Mouse (Mus musculus): ENCODE data around the gene Kctd14.
A peak's percentile ranks its signal among the peaks of the same experiment; 100 is the strongest.

GRCm38 (mm10) chr7:97453141-97453921 is 2.2 kb downstream of the Kctd14 start:
- TF ChIP-seq CTCF (IDR thresholded peaks at IDR 0.05) (0 out of 2 replicates have a peak, but pooled peaks have one; percentile 1), EP300 (IDR thresholded peaks at IDR 0.05) (no peak)

All from lung, postnatal 0 days (tissue).